Mouse (Mus musculus) spleen, adult 2 months (tissue): ENCODE results near the gene Pced1b. TPM values are rescaled to one million over a fixed set of nuclear protein-coding genes. Genes with fewer than 3 reads are reported as not detected.

ENCODE experiments used
- DNase-seq, 2 experiments: peaks; one replicate each; pipeline versions ENCODE4 v3.0.0 to v3.0.0-alpha.2; 2012 to 2021; ENCODE audit warnings: low spot score in 2 of 2, low read depth in 1 of 2
- H3K27ac ChIP-seq: fragments of 200-500 bp; 2 replicates; pipeline ENCODE4 v1.5.1; 2012; ENCODE audit warnings: low read length, inconsistent platforms; ENCODE audit not compliant: insufficient read depth
- H3K27me3 ChIP-seq: fragments of 200-500 bp; 2 replicates; pipeline ENCODE4 v1.6.1; 2012; ENCODE audit warnings: mild to moderate bottlenecking, moderate library complexity, low read length, inconsistent platforms; ENCODE audit not compliant: control insufficient read depth, insufficient read depth
- H3K36me3 ChIP-seq: fragments of 200-500 bp; 2 replicates; pipeline ENCODE4 v1.6.1; 2012; ENCODE audit warnings: mild to moderate bottlenecking, low read length, inconsistent platforms; ENCODE audit not compliant: control insufficient read depth, insufficient read depth
- H3K4me1 ChIP-seq: fragments of 200-500 bp; 2 replicates; pipeline ENCODE4 v1.6.1; 2011; ENCODE audit warnings: inconsistent platforms; ENCODE audit not compliant: control insufficient read depth, insufficient read depth, insufficient read length
- H3K4me3 ChIP-seq: fragments of 200-500 bp; 2 replicates; pipeline ENCODE4 v1.5.1; 2011; ENCODE audit warnings: mild to moderate bottlenecking, inconsistent platforms; ENCODE audit not compliant: insufficient read depth, insufficient read length; ENCODE audit errors: extremely low read depth
- CTCF ChIP-seq: fragments of 200-500 bp; IDR thresholded peaks from 2 replicates; pipeline ENCODE4 v1.5.1; 2011; ENCODE audit warnings: mild to moderate bottlenecking, inconsistent platforms; ENCODE audit not compliant: insufficient read depth, insufficient read length, insufficient replicate concordance; ENCODE audit errors: extremely low read depth
- POLR2A ChIP-seq: fragments of 200-500 bp; IDR thresholded peaks from 2 replicates; pipeline ENCODE4 v1.6.1; 2011; ENCODE audit warnings: low read depth, low read length, inconsistent platforms
- WGBS: fragments of 180-500 bp; shearing (Covaris S2); methylation state at CpG from one replicate; pipeline ENCODE4 v1.1.7; 2018; 5-methylcytosine and 5-hydroxymethylcytosine counted together
- polyA plus RNA-seq: library from polyadenylated mRNA; depleted of rRNA; stranded (reverse); fragments of >200 nt; gene quantifications from 2 replicates; pipeline ENCODE4 v1.2.3, GENCODE M21; 2012

The Pced1b gene
- polyA plus RNA-seq, 1 experiment = 53.8 TPM

- no peak overlapping the region for H3K4me3 ChIP-seq
- H3K27me3 ChIP-seq = no peaks in the 10 kb centered on the region
- TF ChIP-seq POLR2A (no peak), CTCF (no peak)
- no peak for DNase-seq
- H3K36me3 ChIP-seq = no peaks in the 10 kb centered on the region
- WGBS = 93% methylated on average over 4 of the region's 4 CpGs
- no peak overlapping the region for H3K27ac ChIP-seq
- H3K4me1 ChIP-seq = peaks cover 11% of the 10 kb centered on the region; the same call in 1 of the 2 replicates
These were observed 100.0 kb downstream of the Pced1b start for GRCm38 (mm10) chr15:97346897-97347296.

DNA sequence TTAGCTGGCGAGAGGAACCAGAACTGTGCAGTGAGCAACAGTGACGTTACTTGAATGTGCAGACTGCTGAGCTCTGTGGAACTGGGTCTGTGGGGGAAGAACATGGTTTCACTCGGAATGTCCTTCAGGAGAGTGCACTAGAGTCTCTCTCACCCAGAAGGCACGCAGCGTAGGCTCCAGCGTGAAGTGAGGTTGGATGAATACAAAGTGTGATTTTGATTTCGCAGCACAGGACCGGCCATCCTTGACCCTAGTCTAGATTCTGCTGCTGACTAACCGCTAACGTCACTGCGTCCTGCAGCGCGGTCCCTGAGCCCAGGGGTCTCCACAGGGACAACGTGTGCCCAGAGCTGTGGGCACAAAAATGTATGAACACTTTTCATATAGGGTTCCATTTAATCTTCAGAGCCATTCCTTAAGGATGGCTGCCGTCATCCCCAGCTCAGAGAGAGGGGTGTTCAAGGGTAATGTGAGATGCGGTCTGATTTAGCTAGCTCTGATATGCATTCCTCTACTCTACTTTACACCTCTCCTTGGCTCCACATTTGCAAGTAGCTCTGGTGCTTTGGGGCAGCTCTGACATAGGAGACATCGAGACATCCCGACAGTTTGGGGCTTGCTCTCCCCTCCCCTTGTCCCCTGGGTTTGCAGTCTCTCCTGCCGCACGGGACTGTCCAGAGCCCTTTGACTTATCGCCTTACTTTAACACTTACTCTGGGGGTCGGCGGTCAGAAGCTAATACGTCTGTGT lies 101.8 kb downstream of the Pced1b start:
- H3K4me3 ChIP-seq = no peak overlapping the region
- WGBS = 94% methylated on average over 24 of the region's 24 CpGs
- peaks cover 2% of the 10 kb centered on the region; the same call in 1 of the 2 replicates for H3K4me1 ChIP-seq
- TF ChIP-seq POLR2A = no peak
- no peak for TF ChIP-seq CTCF
- H3K36me3 ChIP-seq = no peaks in the 10 kb centered on the region
- no peaks in the 10 kb centered on the region for H3K27me3 ChIP-seq
- no peak overlapping the region for H3K27ac ChIP-seq
- no peak for DNase-seq

DNA sequence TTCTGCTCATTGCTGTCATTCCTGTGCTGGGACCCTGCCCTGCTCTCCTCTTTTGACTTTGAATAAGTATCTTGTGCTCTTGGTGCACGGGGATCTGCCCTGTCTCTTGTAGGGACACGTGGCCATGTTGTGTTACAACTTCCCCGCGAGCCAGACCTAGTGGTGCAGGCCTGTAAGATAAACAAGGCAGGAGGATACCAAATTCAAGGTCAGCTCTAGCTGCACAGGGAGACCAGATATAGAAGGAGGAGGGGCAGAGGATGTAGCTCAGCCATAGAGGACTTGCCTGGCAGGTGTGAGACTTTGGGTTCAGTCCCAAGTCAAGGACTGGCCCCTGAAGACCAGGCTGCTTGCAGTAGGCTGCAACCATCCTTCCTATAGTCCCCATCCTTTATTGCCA lies 103.6 kb downstream of the Pced1b start:
- Histone ChIP-seq H3K27ac (no peak overlapping the region), H3K4me1 (peaks cover 2% of the 10 kb centered on the region; the same call in 1 of the 2 replicates), H3K36me3 (no peaks in the 10 kb centered on the region), H3K4me3 (no peak overlapping the region), H3K27me3 (no peaks in the 10 kb centered on the region)
- no peak for TF ChIP-seq CTCF
- no peak for TF ChIP-seq POLR2A
- 72% methylated on average over 4 of the region's 4 CpGs for WGBS
- no peak for DNase-seq

GRCm38 (mm10) chr15:97351016-97351415 lies 104.1 kb downstream of the Pced1b start:
- Histone ChIP-seq H3K4me3 (no peak overlapping the region), H3K36me3 (no peaks in the 10 kb centered on the region), H3K27me3 (no peaks in the 10 kb centered on the region), H3K27ac (no peak overlapping the region), H3K4me1 (peaks cover 2% of the 10 kb centered on the region; the same call in 1 of the 2 replicates)
- no peak for DNase-seq
- WGBS = 43% methylated on average over 8 of the region's 8 CpGs
- TF ChIP-seq CTCF = no peak
- TF ChIP-seq POLR2A = no peak

GRCm38 (mm10) chr15:97351681-97352080 lies 104.8 kb downstream of the Pced1b start:
- no peaks in the 10 kb centered on the region for H3K36me3 ChIP-seq

GRCm38 (mm10) chr15:97355676-97356303 lies 108.9 kb downstream of the Pced1b start:
- Histone ChIP-seq H3K4me3 (no peak overlapping the region), H3K36me3 (no peaks in the 10 kb centered on the region), H3K27me3 (no peaks in the 10 kb centered on the region), H3K4me1 (peaks cover 6% of the 10 kb centered on the region; the same call in 1 of the 2 replicates), H3K27ac (no peak overlapping the region)
- no peak for TF ChIP-seq CTCF
- TF ChIP-seq POLR2A = no peak
- WGBS = 68% methylated on average over 9 of the region's 9 CpGs
- no peak for DNase-seq

More at GRCm38 (mm10) chr15:97351681-97352080, 104.8 kb downstream of the Pced1b start:
- H3K27me3 ChIP-seq = no peaks in the 10 kb centered on the region
- no peak for TF ChIP-seq CTCF
- H3K27ac ChIP-seq = no peak overlapping the region
- 65% methylated on average over 5 of the region's 5 CpGs for WGBS
- no peak for DNase-seq
- peaks cover 2% of the 10 kb centered on the region; the same call in 1 of the 2 replicates for H3K4me1 ChIP-seq
- H3K4me3 ChIP-seq = no peak overlapping the region

- 91% methylated on average over 1 of the region's 1 CpGs for WGBS
- Histone ChIP-seq H3K27me3 (no peaks in the 10 kb centered on the region), H3K36me3 (no peaks in the 10 kb centered on the region), H3K4me3 (no peak overlapping the region), H3K27ac (no peak overlapping the region), H3K4me1 (peaks cover 5% of the 10 kb centered on the region; the same call in 1 of the 2 replicates)
- DNase-seq = no peak
- TF ChIP-seq POLR2A (no peak), CTCF (no peak)
These were observed 110.1 kb downstream of the Pced1b start for GRCm38 (mm10) chr15:97357016-97357415.
